Mouse (Mus musculus) liver, adult 2 months (tissue): ENCODE measurements at regions not wholly inside any gene's neighbourhood (a gene's known extent, or its start where the extent isn't known, plus 50 kb on each side); places are given as distances from the start of the nearest gene placed in this dataset.

Experiments
- DNase-seq: peaks from one replicate; pipeline ENCODE4 v3.0.0-alpha.2; 2011; ENCODE audit warnings: low read depth, low spot score; ENCODE audit errors: extremely low read depth
- H3K27ac ChIP-seq: fragments of 200-500 bp; replicated peaks from 2 replicates; pipeline ENCODE4 v1.5.1; 2012; ENCODE audit warnings: low read depth, mild to moderate bottlenecking, control low read depth, inconsistent platforms, low read length; ENCODE audit not compliant: insufficient read depth
- H3K27me3 ChIP-seq: fragments of 200-500 bp; 2 replicates; pipeline ENCODE4 v1.6.1; 2012; ENCODE audit warnings: mild to moderate bottlenecking, moderate library complexity, low read length, inconsistent platforms; ENCODE audit not compliant: control insufficient read depth, insufficient read depth
- H3K36me3 ChIP-seq: fragments of 200-500 bp; 2 replicates; pipeline ENCODE4 v1.6.1; 2012; ENCODE audit warnings: low read length, inconsistent platforms; ENCODE audit not compliant: control insufficient read depth, insufficient read depth
- H3K4me1 ChIP-seq: fragments of 200-500 bp; 2 replicates; pipeline ENCODE4 v1.6.1; 2011; ENCODE audit warnings: low read length; ENCODE audit not compliant: control insufficient read depth, insufficient read depth
- H3K4me3 ChIP-seq: fragments of 200-500 bp; 2 replicates; pipeline ENCODE4 v1.5.1; 2011; ENCODE audit warnings: low read depth, mild to moderate bottlenecking, control low read depth, low read length, moderate library complexity; ENCODE audit not compliant: insufficient read depth
- H3K79me2 ChIP-seq: fragments of 200-500 bp; 2 replicates; pipeline ENCODE4 v1.6.1; 2012; ENCODE audit warnings: inconsistent platforms, mild to moderate bottlenecking, low read length, moderate library complexity; ENCODE audit not compliant: control insufficient read depth, insufficient read depth
- H3K9ac ChIP-seq: fragments of 200-500 bp; 2 replicates; pipeline ENCODE4 v1.6.1; 2012; ENCODE audit warnings: low read depth, mild to moderate bottlenecking, control low read depth, inconsistent platforms, low read length
- CTCF ChIP-seq: fragments of 200-500 bp; IDR thresholded peaks from 2 replicates; pipeline ENCODE4 v1.5.1; 2011; ENCODE audit warnings: low read depth, low read length, control low read depth
- POLR2A ChIP-seq: fragments of 200-500 bp; IDR thresholded peaks from 2 replicates; pipeline ENCODE4 v1.6.1; 2011; ENCODE audit warnings: low read length, control low read depth; ENCODE audit not compliant: insufficient read depth; ENCODE audit errors: extremely low read depth
- WGBS: fragments of 180-500 bp; shearing (Covaris S2); methylation state at CpG from one replicate; pipeline ENCODE4 v1.1.7; 2018; 5-methylcytosine and 5-hydroxymethylcytosine counted together

DNA sequence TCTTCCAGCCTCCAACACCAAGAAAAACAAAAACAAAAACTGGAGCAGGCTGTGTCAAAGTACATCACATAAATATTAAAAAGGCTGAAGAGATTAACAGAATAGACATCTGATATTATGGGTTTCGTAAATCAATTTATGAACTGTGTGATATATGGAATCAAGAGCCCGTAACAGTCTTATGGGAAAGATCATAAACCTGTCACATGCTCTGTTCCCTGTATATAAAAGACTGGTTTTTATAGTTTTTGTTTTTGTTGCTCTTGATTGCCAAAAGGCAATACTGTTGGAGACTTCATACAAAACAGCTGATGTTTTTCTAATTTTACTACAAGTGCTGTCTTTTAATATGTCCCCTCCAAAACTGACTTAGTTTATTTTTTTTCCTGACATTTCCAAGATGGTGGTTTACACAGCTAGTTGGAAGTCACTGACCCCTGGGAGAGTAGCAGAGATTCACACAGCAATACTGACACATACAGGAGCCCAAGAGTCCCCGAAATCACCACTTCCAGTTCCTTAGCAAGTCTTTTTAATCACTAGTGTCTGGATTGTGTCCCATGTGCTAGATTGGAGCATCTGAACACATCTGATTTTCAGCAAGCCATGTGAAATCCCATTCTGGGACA is 303.1 kb upstream of the Rag2 start:
- Histone ChIP-seq H3K27ac (no peak overlapping the region), H3K27me3 (no peaks in the 10 kb centered on the region), H3K79me2 (no peaks in the 10 kb centered on the region), H3K4me3 (no peak overlapping the region), H3K4me1 (no peaks in the 10 kb centered on the region), H3K36me3 (no peaks in the 10 kb centered on the region), H3K9ac (no peak overlapping the region)
- TF ChIP-seq POLR2A = no peak
- no peak for TF ChIP-seq CTCF
- DNase-seq = no peak
- 71% methylated on average over 3 of the region's 3 CpGs for WGBS

- Histone ChIP-seq H3K4me1 (no peaks in the 10 kb centered on the region), H3K79me2 (no peaks in the 10 kb centered on the region), H3K36me3 (no peaks in the 10 kb centered on the region), H3K9ac (no peak overlapping the region), H3K27ac (no peak overlapping the region), H3K27me3 (no peaks in the 10 kb centered on the region), H3K4me3 (no peak overlapping the region)
- WGBS = 9% methylated on average over 1 of the region's 1 CpGs
- TF ChIP-seq POLR2A = no peak
- no peak for TF ChIP-seq CTCF
- no peak for DNase-seq
These were observed 267.8 kb upstream of the Rag2 start for GRCm38 (mm10) chr2:101356709-101357108.

GRCm38 (mm10) chr2:101364256-101364655 is 260.3 kb upstream of the Rag2 start:
- no peak overlapping the region for H3K27ac ChIP-seq
- H3K27me3 ChIP-seq = no peaks in the 10 kb centered on the region
- H3K36me3 ChIP-seq = no peaks in the 10 kb centered on the region
- no peak overlapping the region for H3K4me3 ChIP-seq
- H3K4me1 ChIP-seq = no peaks in the 10 kb centered on the region
- H3K79me2 ChIP-seq = no peaks in the 10 kb centered on the region
- no peak overlapping the region for H3K9ac ChIP-seq
- no peak for DNase-seq
- 60% methylated on average over 3 of the region's 3 CpGs for WGBS
- no peak for TF ChIP-seq CTCF
- TF ChIP-seq POLR2A = no peak

DNA sequence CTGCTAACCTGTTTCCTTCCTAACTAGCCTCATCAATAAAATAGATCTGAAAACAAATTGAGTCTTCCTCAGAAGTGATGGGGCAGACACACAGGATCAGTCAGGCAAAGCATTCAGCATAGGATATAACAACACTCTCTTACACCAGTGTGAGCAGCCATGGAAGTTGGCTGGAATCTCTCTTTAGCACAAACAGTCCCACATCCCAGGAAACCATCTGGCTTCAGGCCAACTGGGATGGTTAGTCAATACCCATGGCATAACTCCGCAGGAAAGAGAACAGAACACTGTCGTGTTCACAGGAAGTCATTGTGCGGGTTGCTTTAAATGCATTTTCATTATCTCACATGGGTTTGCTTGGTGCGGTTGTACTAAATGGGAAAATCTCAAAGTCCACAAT is 256.2 kb upstream of the Rag2 start:
- TF ChIP-seq CTCF (no peak), POLR2A (no peak)
- no peak overlapping the region for H3K27ac ChIP-seq
- peak; percentile 1 for DNase-seq
- no peak overlapping the region for H3K4me3 ChIP-seq
- no peaks in the 10 kb centered on the region for H3K79me2 ChIP-seq
- no peaks in the 10 kb centered on the region for H3K4me1 ChIP-seq
- H3K27me3 ChIP-seq = no peaks in the 10 kb centered on the region
- H3K36me3 ChIP-seq = no peaks in the 10 kb centered on the region
- WGBS = 59% methylated on average over 4 of the region's 4 CpGs
- H3K9ac ChIP-seq = no peak overlapping the region

DNA sequence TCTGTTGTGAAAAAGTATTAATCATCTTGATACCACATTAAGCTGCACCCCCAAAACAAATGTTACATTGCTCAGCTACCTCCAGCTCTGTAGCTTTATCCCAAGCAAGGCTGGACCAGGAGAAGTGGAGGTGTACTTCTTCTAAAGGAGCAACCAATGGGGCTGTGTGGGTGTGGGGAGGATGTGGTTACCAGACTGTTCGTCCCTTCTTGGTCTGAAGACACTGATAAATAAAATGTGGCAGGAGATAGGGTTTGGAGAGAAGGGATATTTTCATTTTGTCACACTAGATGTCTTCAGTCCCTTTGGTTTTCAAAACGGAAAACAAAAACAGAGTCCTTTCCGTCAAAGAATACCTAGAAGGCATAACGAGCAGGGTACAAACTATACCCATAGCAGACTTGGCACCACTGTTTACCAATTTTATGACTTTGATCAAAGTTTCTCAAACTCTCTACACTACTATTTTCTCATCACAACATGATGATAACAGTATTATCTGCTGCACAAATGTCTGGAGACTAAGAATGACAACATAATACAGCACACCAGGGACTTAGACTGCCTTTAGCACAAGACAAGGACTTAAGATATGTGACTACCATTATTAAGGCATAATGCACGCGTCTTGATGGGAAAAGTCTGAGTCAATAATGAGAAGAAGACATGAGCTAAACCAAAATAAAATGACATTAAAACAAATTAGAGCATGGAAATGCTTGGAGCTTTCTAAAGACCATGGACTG is 253.4 kb upstream of the Rag2 start:
- Histone ChIP-seq H3K4me1 (no peaks in the 10 kb centered on the region), H3K4me3 (no peak overlapping the region), H3K27me3 (no peaks in the 10 kb centered on the region), H3K9ac (no peak overlapping the region), H3K27ac (no peak overlapping the region), H3K79me2 (no peaks in the 10 kb centered on the region), H3K36me3 (no peaks in the 10 kb centered on the region)
- 82% methylated on average over 6 of the region's 6 CpGs for WGBS
- no peak for DNase-seq
- no peak for TF ChIP-seq CTCF

- TF ChIP-seq POLR2A (no peak), CTCF (no peak)
- DNase-seq = no peak
- Histone ChIP-seq H3K4me1 (no peaks in the 10 kb centered on the region), H3K79me2 (no peaks in the 10 kb centered on the region), H3K27ac (no peak overlapping the region), H3K4me3 (no peak overlapping the region), H3K9ac (no peak overlapping the region), H3K27me3 (no peaks in the 10 kb centered on the region), H3K36me3 (no peaks in the 10 kb centered on the region)
- 84% methylated on average over 7 of the region's 7 CpGs for WGBS
These were observed 252.6 kb upstream of the Rag2 start for GRCm38 (mm10) chr2:101371834-101372493.
